In genomic region chr3:105824103-105824502, GRCm38 (mm10) we compare ENCODE assay signal across 19 mouse cellular contexts. TPM values are rescaled to one million over a fixed set of nuclear protein-coding genes. Genes with fewer than 3 reads are reported as not detected.
DNase-seq lines count a peak whose midpoint lies in the region; ATAC-seq and TF ChIP-seq lines count a peak whose summit lies in the region.
"Had no signal": no experiment of that assay in that cellular context is flagged by ENCODE, and none has a peak within 500 bp of the region (broad histone marks: within the 10 kb centered on the region; RNA-seq: fewer than 3 reads in every experiment).

No protein-coding gene starts in this region.

- H3K4me2 ChIP-seq in neural tube, embryonic 15.5 days = no peak overlapping the region
- H3K4me2 ChIP-seq in heart, embryonic 12.5 days = no peak overlapping the region
- H3K4me2 ChIP-seq: limb, embryonic 15.5 days had no signal

- H3K27me3 ChIP-seq in neural tube, embryonic 15.5 days (replicated peaks) = no peaks in the 10 kb centered on the region
- H3K27me3 ChIP-seq in heart, embryonic 12.5 days (replicated peaks) = peaks cover 36% of the 10 kb centered on the region
- H3K27me3 ChIP-seq: limb, embryonic 15.5 days had no signal

- TF ChIP-seq CTCF in gastrocnemius, adult 2 months (IDR thresholded peaks at IDR 0.05) = no peak

- H3K9ac ChIP-seq in neural tube, embryonic 15.5 days (replicated peaks) = no peak overlapping the region
- H3K9ac ChIP-seq in heart, embryonic 12.5 days = no peak overlapping the region
- H3K9ac ChIP-seq: limb, embryonic 15.5 days had no signal

- no peaks in the 10 kb centered on the region for H3K4me1 ChIP-seq in neural tube, embryonic 15.5 days
- H3K4me1 ChIP-seq in heart, embryonic 12.5 days (replicated peaks) = peaks cover 25% of the 10 kb centered on the region
- H3K4me1 ChIP-seq: limb, embryonic 15.5 days had no signal

- H3K36me3 ChIP-seq in neural tube, embryonic 15.5 days = no peaks in the 10 kb centered on the region
- no peaks in the 10 kb centered on the region for H3K36me3 ChIP-seq in heart, embryonic 12.5 days
- H3K36me3 ChIP-seq: limb, embryonic 15.5 days; midbrain, embryonic 10.5 days had no signal

- peak overlapping the region; percentile 86 for H3K27ac ChIP-seq in gastrocnemius, adult 2 months
- no peak overlapping the region for H3K27ac ChIP-seq in neural tube, embryonic 15.5 days (replicated peaks)
- no peak overlapping the region for H3K27ac ChIP-seq in heart, embryonic 12.5 days (ENCODE audit: poor library complexity, severe bottlenecking)
- H3K27ac ChIP-seq: hindbrain, postnatal 0 days; limb, embryonic 15.5 days; midbrain, embryonic 10.5 days had no signal

- no peak overlapping the region for H3K4me3 ChIP-seq in gastrocnemius, adult 2 months
- no peak overlapping the region for H3K4me3 ChIP-seq in neural tube, embryonic 15.5 days (replicated peaks)
- H3K4me3 ChIP-seq in heart, embryonic 12.5 days = no peak overlapping the region
- H3K4me3 ChIP-seq: limb, embryonic 15.5 days; midbrain, embryonic 10.5 days had no signal

- intact Hi-C loops in gastrocnemius, adult 2 months (cut with DNase I) = no loop called here
- intact Hi-C loops in gastrocnemius, postnatal 36 days (cut with DNase I) = no loop called here

- DNase-seq in gastrocnemius, adult 2 months = peak; percentile 36
- no peak for DNase-seq in gastrocnemius, postnatal 36 days
- peak; percentile 37 for DNase-seq in neural tube, embryonic 10.5 days (ENCODE audit: extremely low spot score, low spot score)
- DNase-seq in right cerebral cortex, postnatal 10 days (ENCODE audit: low spot score in 2 of 2) = no peak
- DNase-seq in retina, embryonic 14.5 days (ENCODE audit: low spot score) = no peak
- DNase-seq in adrenal gland, adult 8-10 months = no peak
- DNase-seq: cerebellum, adult 11 months; cerebellum, postnatal 14 days; gastrocnemius, postnatal 10 days; kidney, adult 2 months; layer of hippocampus, postnatal 36 days; lung, adult 18-20 months had no signal

- no peak for ATAC-seq in neural tube, embryonic 15.5 days (ENCODE audit: low FRiP score)
- 0 out of 2 replicates have a peak, but pooled peaks have one; percentile 50 for ATAC-seq in heart, embryonic 12.5 days (ENCODE audit: insufficient number of reproducible peaks, low FRiP score)
- ATAC-seq: hindbrain, postnatal 0 days had no signal

- 73% methylated on average over 5 of the region's 5 CpGs for WGBS in neural tube, embryonic 15.5 days
- 22% methylated on average over 5 of the region's 5 CpGs for WGBS in heart, embryonic 12.5 days

- no peaks in the 10 kb centered on the region for H3K9me3 ChIP-seq in neural tube, embryonic 15.5 days (replicated peaks)
- H3K9me3 ChIP-seq in heart, embryonic 12.5 days (replicated peaks) = no peaks in the 10 kb centered on the region
- H3K9me3 ChIP-seq: limb, embryonic 15.5 days; midbrain, embryonic 10.5 days had no signal

RNA-seq across cellular contexts. Expression of gene Rap1a, which starts 23.0 kb away (rescaled TPM):
- total RNA-seq in gastrocnemius, adult 2 months (2021) = 100 to 1,000 TPM in 1 of 2 experiments, 10 to 100 TPM in 1; 86.7 to 101 TPM
- 10 to 100 TPM; 81.0 to 87.5 TPM for total RNA-seq in gastrocnemius, postnatal 36 days (2021)
- polyA plus RNA-seq in neural tube, embryonic 15.5 days (2015; fragmentation: Nextera tagmentation; extraction: Ambion mirVana) = 88.2 and 95.4 TPM in 2 replicates
- polyA plus RNA-seq in heart, embryonic 12.5 days (2016; fragmentation: Nextera tagmentation; extraction: Ambion mirVana) = 88.9 and 92.0 TPM in 2 replicates
- 100 to 1,000 TPM; 154 to 188 (median 179) TPM for total RNA-seq in adrenal gland, adult 8-10 months (2022)

RNA-seq across cellular contexts. Expression of gene Adora3, which starts 46.6 kb away (rescaled TPM):
- not detected for total RNA-seq in gastrocnemius, adult 2 months (2021)
- total RNA-seq in gastrocnemius, postnatal 36 days (2021) = not detected
- 0.27 and 0.42 TPM in 2 replicates for polyA plus RNA-seq in neural tube, embryonic 15.5 days (2015; fragmentation: Nextera tagmentation; extraction: Ambion mirVana)
- 0.10 TPM in 1 of 2 replicates, not detected in the other for polyA plus RNA-seq in heart, embryonic 12.5 days (2016; fragmentation: Nextera tagmentation; extraction: Ambion mirVana)
- total RNA-seq in adrenal gland, adult 8-10 months (2022) = under 1 TPM in 2 of 4 experiments, not detected in 2; 0.27 to 0.46 TPM
- polyA plus RNA-seq: midbrain, embryonic 10.5 days had no signal

RNA-seq across cellular contexts. Expression of gene Tmigd3, which starts 46.6 kb away (rescaled TPM):
- not detected for total RNA-seq in gastrocnemius, adult 2 months (2021)
- total RNA-seq in gastrocnemius, postnatal 36 days (2021) = not detected
- not detected in 2 replicates for polyA plus RNA-seq in neural tube, embryonic 15.5 days (2015; fragmentation: Nextera tagmentation; extraction: Ambion mirVana)
- polyA plus RNA-seq in heart, embryonic 12.5 days (2016; fragmentation: Nextera tagmentation; extraction: Ambion mirVana) = 0.42 TPM in 1 of 2 replicates, not detected in the other
- not detected for total RNA-seq in adrenal gland, adult 8-10 months (2022)
- total RNA-seq: adrenal gland, adult 18-20 months; hindbrain, postnatal 0 days; layer of hippocampus, postnatal 36 days had no signal
- polyA plus RNA-seq: hindbrain, postnatal 0 days; midbrain, embryonic 10.5 days; neural tube, embryonic 14.5 days had no signal

Comparison
In these comparisons a context has a peak if more than half of its experiments do, and no peak if none do; other contexts are left out.
1. DNase-seq: peak in gastrocnemius, adult 2 months (single experiment) and neural tube, embryonic 10.5 days (single experiment); none in gastrocnemius, postnatal 36 days (0 of 2), right cerebral cortex, postnatal 10 days (0 of 2), retina, embryonic 14.5 days (single experiment) and adrenal gland, adult 8-10 months (single experiment).